Mouse (Mus musculus): ENCODE data around the gene Cdh23.

- TF ChIP-seq CTCF (IDR thresholded peaks at IDR 0.05) (no peak), EP300 (IDR thresholded peaks at IDR 0.05; ENCODE audit: insufficient read depth, low read depth, low read length) (no peak), POLR2A (IDR thresholded peaks at IDR 0.05; ENCODE audit: insufficient read depth, low read depth, low read length) (no peak)
Measured at GRCm38 (mm10) chr10:60442321-60442720, 254.0 kb downstream of the Cdh23 start.

Data from heart, adult 2 months (tissue).